Comparison of ENCODE assay signal across 25 mouse cellular contexts in genomic region chr11:113755878-113756277, GRCm38 (mm10). TPM values are rescaled to one million over a fixed set of nuclear protein-coding genes. Genes with fewer than 3 reads are reported as not detected.
DNase-seq lines count a peak whose midpoint lies in the region; ATAC-seq lines count a peak whose summit lies in the region.
"Had no signal": no experiment of that assay in that cellular context is flagged by ENCODE, and none has a peak within 500 bp of the region (broad histone marks: within the 10 kb centered on the region; RNA-seq: fewer than 3 reads in every experiment).

No protein-coding gene starts in this region.

- peak; percentile 85 for DNase-seq in heart, adult 11 months
- DNase-seq in MN1 (ENCODE audit: low spot score): no peak
- DNase-seq: adrenal gland, adult 8-10 months; adrenal gland, postnatal 25 days; cerebellum, adult 11-12 months; cerebellum, adult 8-10 months; cerebellum, postnatal 10 days; gastrocnemius, postnatal 25 days; heart, adult 2 months; heart, postnatal 10 days; heart, postnatal 4 days had no signal

- ATAC-seq in heart, embryonic 12.5 days (ENCODE audit: insufficient number of reproducible peaks, low FRiP score): no peak
- no peak for ATAC-seq in stomach, embryonic 14.5 days (ENCODE audit: insufficient number of reproducible peaks, insufficient read depth, low FRiP score, low read depth)
- no peak for ATAC-seq in stomach, embryonic 16.5 days (ENCODE audit: insufficient read depth, low FRiP score)
- no peak for ATAC-seq in intestine, embryonic 16.5 days
- ATAC-seq: activated CD4-positive, CD25-positive, alpha-beta regulatory T cell, adult 4 months; CD4-positive, CD25-positive, alpha-beta regulatory T cell, adult 4 months; forebrain, embryonic 14.5 days; hindbrain, postnatal 0 days; inflammation-experienced regulatory T-cells, adult 6 months; intestine, postnatal 0 days had no signal

- H3K36me3 ChIP-seq in heart, embryonic 12.5 days: no peaks in the 10 kb centered on the region
- no peaks in the 10 kb centered on the region for H3K36me3 ChIP-seq in stomach, embryonic 14.5 days (ENCODE audit: control insufficient read depth, insufficient read depth, low read length)
- H3K36me3 ChIP-seq in stomach, embryonic 16.5 days (ENCODE audit: control insufficient read depth, insufficient read depth, low read length): no peaks in the 10 kb centered on the region
- no peaks in the 10 kb centered on the region for H3K36me3 ChIP-seq in intestine, embryonic 16.5 days (ENCODE audit: control insufficient read depth, insufficient read depth, low read length)
- H3K36me3 ChIP-seq: heart, embryonic 15.5 days had no signal

- no peak overlapping the region for H3K9ac ChIP-seq in heart, embryonic 12.5 days
- no peak overlapping the region for H3K9ac ChIP-seq in stomach, embryonic 14.5 days (replicated peaks; ENCODE audit: low read depth, low read length)
- 0 out of 2 replicates have a peak overlapping the region, but pooled peaks have one; percentile 39 for H3K9ac ChIP-seq in stomach, embryonic 16.5 days (ENCODE audit: low read length)
- no peak overlapping the region for H3K9ac ChIP-seq in intestine, embryonic 16.5 days (ENCODE audit: low read depth, low read length)
- H3K9ac ChIP-seq: heart, embryonic 15.5 days; hindbrain, embryonic 14.5 days had no signal

- H3K27me3 ChIP-seq in heart, embryonic 12.5 days (replicated peaks): no peaks in the 10 kb centered on the region
- H3K27me3 ChIP-seq in stomach, embryonic 14.5 days (ENCODE audit: control insufficient read depth, insufficient read depth, low read length): no peaks in the 10 kb centered on the region
- H3K27me3 ChIP-seq in stomach, embryonic 16.5 days (ENCODE audit: control insufficient read depth, insufficient read depth, low read length): no peaks in the 10 kb centered on the region
- H3K27me3 ChIP-seq in intestine, embryonic 16.5 days (replicated peaks; ENCODE audit: control insufficient read depth, insufficient read depth, low read length): no peaks in the 10 kb centered on the region
- H3K27me3 ChIP-seq: heart, embryonic 15.5 days had no signal

- 88% methylated on average over 14 of the region's 14 CpGs for WGBS in heart, embryonic 12.5 days
- WGBS in stomach, embryonic 14.5 days: 64% methylated on average over 14 of the region's 14 CpGs
- 66% methylated on average over 14 of the region's 14 CpGs for WGBS in stomach, embryonic 16.5 days
- WGBS in intestine, embryonic 16.5 days: 76% methylated on average over 14 of the region's 14 CpGs

- H3K27ac ChIP-seq in heart, embryonic 12.5 days (ENCODE audit: poor library complexity, severe bottlenecking): no peak overlapping the region
- peak overlapping the region; percentile 79 for H3K27ac ChIP-seq in stomach, embryonic 14.5 days (ENCODE audit: low read length)
- H3K27ac ChIP-seq in stomach, embryonic 16.5 days (ENCODE audit: low read length): peak overlapping the region; percentile 86
- no peak overlapping the region for H3K27ac ChIP-seq in intestine, embryonic 16.5 days (ENCODE audit: low read length)
- H3K27ac ChIP-seq: heart, adult 2 months; heart, embryonic 15.5 days; hindbrain, embryonic 14.5 days; hindbrain, postnatal 0 days had no signal

- no peak overlapping the region for H3K4me2 ChIP-seq in heart, embryonic 12.5 days
- no peak overlapping the region for H3K4me2 ChIP-seq in stomach, embryonic 14.5 days (replicated peaks; ENCODE audit: low read depth, low read length)
- H3K4me2 ChIP-seq in stomach, embryonic 16.5 days (ENCODE audit: low read depth, low read length): no peak overlapping the region
- H3K4me2 ChIP-seq in intestine, embryonic 16.5 days (ENCODE audit: low read depth, low read length): no peak overlapping the region
- H3K4me2 ChIP-seq: heart, embryonic 11.5 days; heart, embryonic 15.5 days; hindbrain, embryonic 14.5 days had no signal

- H3K9me3 ChIP-seq in heart, embryonic 12.5 days (replicated peaks): no peaks in the 10 kb centered on the region
- no peaks in the 10 kb centered on the region for H3K9me3 ChIP-seq in stomach, embryonic 14.5 days (ENCODE audit: control insufficient read depth, low read depth, low read length)
- H3K9me3 ChIP-seq in stomach, embryonic 16.5 days (replicated peaks; ENCODE audit: control insufficient read depth, low read length): no peaks in the 10 kb centered on the region
- no peaks in the 10 kb centered on the region for H3K9me3 ChIP-seq in intestine, embryonic 16.5 days (ENCODE audit: control insufficient read depth, low read length)
- H3K9me3 ChIP-seq: heart, embryonic 15.5 days had no signal

- H3K4me1 ChIP-seq in heart, embryonic 12.5 days (replicated peaks): peaks cover 11% of the 10 kb centered on the region; the same call in 1 of the 2 replicates
- peaks cover 11% of the 10 kb centered on the region; the same call in 1 of the 2 replicates for H3K4me1 ChIP-seq in stomach, embryonic 14.5 days (ENCODE audit: control insufficient read depth, insufficient read depth, low read length)
- H3K4me1 ChIP-seq in stomach, embryonic 16.5 days (ENCODE audit: control insufficient read depth, insufficient read depth, low read length): peaks cover 16% of the 10 kb centered on the region
- H3K4me1 ChIP-seq in intestine, embryonic 16.5 days (ENCODE audit: control insufficient read depth, insufficient read depth, low read length): peaks cover 7% of the 10 kb centered on the region

- no peak overlapping the region for H3K4me3 ChIP-seq in heart, embryonic 12.5 days
- no peak overlapping the region for H3K4me3 ChIP-seq in stomach, embryonic 14.5 days (ENCODE audit: low read depth, low read length)
- H3K4me3 ChIP-seq in stomach, embryonic 16.5 days (replicated peaks; ENCODE audit: low read length): no peak overlapping the region
- no peak overlapping the region for H3K4me3 ChIP-seq in intestine, embryonic 16.5 days (ENCODE audit: low read length)
- H3K4me3 ChIP-seq: heart, adult 2 months; heart, embryonic 15.5 days had no signal

RNA-seq across cellular contexts. Expression of gene Cdc42ep4, which starts 4.2 kb away (rescaled TPM):
- polyA plus RNA-seq in heart, embryonic 12.5 days (2016; fragmentation: Nextera tagmentation; extraction: Ambion mirVana): 23.2 and 24.3 TPM in 2 replicates
- polyA plus RNA-seq in stomach, embryonic 14.5 days (2014; fragmentation: Nextera tagmentation; extraction: Ambion mirVana): 51.5 and 51.6 TPM in 2 replicates
- polyA plus RNA-seq in stomach, embryonic 16.5 days (2015; fragmentation: Nextera tagmentation; extraction: Ambion mirVana): 59.7 and 62.0 TPM in 2 replicates
- 59.0 and 60.3 TPM in 2 replicates for polyA plus RNA-seq in intestine, embryonic 16.5 days (2015; fragmentation: Nextera tagmentation; extraction: Ambion mirVana)

RNA-seq across cellular contexts. Expression of gene Cpsf4l, which starts 46.1 kb away (rescaled TPM):
- polyA plus RNA-seq in heart, embryonic 12.5 days (2016; fragmentation: Nextera tagmentation; extraction: Ambion mirVana): not detected in 2 replicates
- 0.49 and 0.52 TPM in 2 replicates for polyA plus RNA-seq in stomach, embryonic 14.5 days (2014; fragmentation: Nextera tagmentation; extraction: Ambion mirVana)
- polyA plus RNA-seq in stomach, embryonic 16.5 days (2015; fragmentation: Nextera tagmentation; extraction: Ambion mirVana): 0.18 and 0.41 TPM in 2 replicates
- 0.12 and 0.33 TPM in 2 replicates for polyA plus RNA-seq in intestine, embryonic 16.5 days (2015; fragmentation: Nextera tagmentation; extraction: Ambion mirVana)
- polyA plus RNA-seq: C2C12; forebrain, embryonic 14.5 days; heart, adult 2 months; inflammation-experienced regulatory T-cells, adult 6 months; intestine, postnatal 0 days had no signal

Comparison
In these comparisons a context has a peak if more than half of its experiments do, and no peak if none do; other contexts are left out.
1. H3K27ac ChIP-seq: peak in stomach, embryonic 14.5 days (single experiment) and stomach, embryonic 16.5 days (single experiment); none in heart, embryonic 12.5 days (single experiment) and intestine, embryonic 16.5 days (single experiment).